Mouse (Mus musculus): ENCODE measurements at regions not wholly inside any gene's neighbourhood (a gene's known extent, or its start where the extent isn't known, plus 50 kb on each side); places are given as distances from the start of the nearest gene placed in this dataset.

DNA sequence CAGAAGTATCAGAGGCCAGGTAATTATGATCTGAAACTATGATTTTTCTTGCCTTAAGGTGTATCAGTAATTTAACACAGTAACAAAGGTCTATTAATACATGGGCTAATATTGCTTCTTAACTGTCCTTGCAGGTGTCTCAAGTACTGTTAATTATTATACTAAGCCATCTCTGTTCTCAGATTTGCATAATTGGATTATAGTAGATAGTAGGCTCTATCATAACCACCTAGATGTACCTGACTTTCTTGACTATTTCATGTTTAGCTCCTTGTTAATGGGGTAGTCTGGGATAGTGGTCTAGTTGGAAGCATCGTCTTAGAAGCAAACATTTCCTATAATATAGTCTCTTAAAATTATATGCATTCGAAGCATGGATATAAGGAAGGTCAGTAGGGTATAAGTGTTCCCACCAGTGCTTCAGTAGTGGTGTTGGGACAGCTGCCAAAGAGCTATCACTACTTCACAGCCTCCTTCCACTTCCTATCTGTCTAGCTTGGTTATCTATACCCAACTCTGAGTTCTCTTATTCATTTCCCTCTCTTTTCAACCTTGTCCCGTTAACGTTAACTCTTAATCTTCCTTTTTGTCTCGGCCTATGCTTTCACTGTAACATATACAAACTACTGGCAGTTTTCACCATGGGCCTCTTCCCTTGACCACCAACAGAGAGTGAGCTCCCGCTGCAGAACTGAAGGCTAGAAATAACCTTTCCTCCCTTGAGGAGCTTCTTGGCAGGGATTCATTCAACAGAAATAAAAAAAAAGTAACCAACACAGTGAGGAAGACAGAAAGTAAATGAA lies 630.9 kb upstream of the Lcorl start:
- Histone ChIP-seq H3K27ac (replicated peaks) (peak overlapping the region; percentile 50), H3K4me2 (no peak overlapping the region), H3K36me3 (no peaks in the 10 kb centered on the region), H3K9me3 (no peaks in the 10 kb centered on the region), H3K4me1 (peaks cover 14% of the 10 kb centered on the region), H3K9ac (no peak overlapping the region), H3K4me3 (no peak overlapping the region), H3K27me3 (replicated peaks) (no peaks in the 10 kb centered on the region)
- ATAC-seq (ENCODE audit: extremely low read depth, insufficient number of reproducible peaks, low FRiP score, low TSS enrichment), result no peak; the same call in 1 of the 2 replicates
- 27% methylated on average over 6 of the region's 6 CpGs for WGBS

GRCm38 (mm10) chr5:46486740-46487326 lies 629.4 kb upstream of the Lcorl start:
- no peaks in the 10 kb centered on the region for H3K9me3 ChIP-seq
- H3K4me3 ChIP-seq, result no peak overlapping the region
- H3K9ac ChIP-seq, result no peak overlapping the region
- no peak for ATAC-seq (ENCODE audit: extremely low read depth, insufficient number of reproducible peaks, low FRiP score, low TSS enrichment)
- H3K27me3 ChIP-seq (replicated peaks), result no peaks in the 10 kb centered on the region
- 77% methylated on average over 1 of the region's 1 CpGs for WGBS
- no peak overlapping the region for H3K27ac ChIP-seq (replicated peaks)
- no peaks in the 10 kb centered on the region for H3K36me3 ChIP-seq
- no peak overlapping the region for H3K4me2 ChIP-seq
- H3K4me1 ChIP-seq, result peaks cover 14% of the 10 kb centered on the region

DNA sequence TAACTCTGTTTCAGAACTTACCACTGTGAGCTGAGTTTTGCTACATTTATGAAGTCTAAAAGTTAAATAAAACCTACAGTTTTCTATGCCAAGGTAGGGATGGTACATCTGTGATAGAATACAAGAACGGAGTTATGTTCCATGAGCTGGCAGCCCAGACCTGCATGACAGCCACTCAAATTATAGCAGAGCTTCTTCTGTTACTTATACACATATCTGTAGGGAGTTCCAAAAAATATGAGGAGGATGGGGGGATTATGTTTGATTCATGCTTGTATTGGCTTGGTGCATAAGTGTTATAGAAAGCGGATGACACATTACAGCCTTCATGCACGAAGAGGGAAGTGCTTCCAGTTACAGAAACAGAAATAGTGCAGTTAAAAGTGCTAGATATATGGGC lies 598.9 kb upstream of the Lcorl start:
- 78% methylated on average over 3 of the region's 3 CpGs for WGBS
- ATAC-seq (ENCODE audit: extremely low read depth, insufficient number of reproducible peaks, low FRiP score, low TSS enrichment), result no peak
- H3K4me2 ChIP-seq, result no peak overlapping the region
- H3K9me3 ChIP-seq, result no peaks in the 10 kb centered on the region
- H3K27me3 ChIP-seq (replicated peaks), result no peaks in the 10 kb centered on the region
- no peak overlapping the region for H3K4me3 ChIP-seq
- no peak overlapping the region for H3K27ac ChIP-seq (replicated peaks)
- H3K4me1 ChIP-seq, result no peaks in the 10 kb centered on the region
- H3K36me3 ChIP-seq, result no peaks in the 10 kb centered on the region
- H3K9ac ChIP-seq, result no peak overlapping the region

DNA sequence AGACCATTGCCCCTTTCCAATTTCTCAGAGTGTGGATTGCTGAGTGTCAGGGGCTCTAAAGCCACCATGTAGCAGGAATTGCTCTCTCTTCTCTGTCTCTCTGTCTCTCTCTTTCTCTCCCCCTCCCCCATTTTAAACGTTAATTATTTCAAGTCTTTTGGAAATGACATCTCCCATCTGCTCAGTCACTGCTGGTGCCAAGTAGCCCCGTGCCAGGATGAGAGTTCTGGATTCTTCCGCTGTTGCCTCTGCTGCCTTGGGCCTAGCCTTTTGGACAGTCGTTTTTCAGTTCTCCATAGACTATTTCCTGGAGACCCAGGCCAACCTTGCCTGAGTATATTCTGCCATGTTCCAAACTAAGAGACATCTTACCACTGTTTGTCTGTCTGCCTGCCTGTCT lies 590.9 kb upstream of the Lcorl start:
- ATAC-seq (ENCODE audit: extremely low read depth, insufficient number of reproducible peaks, low FRiP score, low TSS enrichment), result no peak
- no peak overlapping the region for H3K4me3 ChIP-seq
- no peak overlapping the region for H3K27ac ChIP-seq (replicated peaks)
- WGBS, result 65% methylated on average over 4 of the region's 4 CpGs
- H3K4me1 ChIP-seq, result peaks cover 12% of the 10 kb centered on the region
- no peak overlapping the region for H3K9ac ChIP-seq
- H3K27me3 ChIP-seq (replicated peaks), result no peaks in the 10 kb centered on the region
- no peaks in the 10 kb centered on the region for H3K36me3 ChIP-seq
- no peaks in the 10 kb centered on the region for H3K9me3 ChIP-seq
- H3K4me2 ChIP-seq, result no peak overlapping the region

DNA sequence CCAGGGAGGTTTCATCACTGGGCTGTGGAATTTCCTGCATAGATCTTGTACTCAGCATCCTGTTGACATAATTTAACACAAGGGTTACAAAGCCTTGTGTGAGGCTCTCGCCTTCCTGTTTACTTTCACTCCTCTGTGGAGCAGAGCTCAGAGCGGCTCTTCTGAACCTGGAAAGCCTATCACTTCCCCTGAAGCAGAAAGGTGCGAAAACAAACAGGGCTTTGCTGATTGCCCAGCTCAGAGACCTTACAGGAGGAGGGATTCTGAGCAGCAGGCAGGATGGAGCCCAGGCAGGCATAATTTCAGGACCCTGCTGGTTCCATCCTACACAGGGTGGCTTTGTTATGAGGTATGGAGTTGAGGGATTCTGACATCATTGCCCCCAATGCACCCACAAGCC lies 588.4 kb upstream of the Lcorl start:
- H3K4me2 ChIP-seq, result peak overlapping the region; percentile 22
- no peaks in the 10 kb centered on the region for H3K9me3 ChIP-seq
- H3K36me3 ChIP-seq, result no peaks in the 10 kb centered on the region
- H3K4me1 ChIP-seq, result peaks cover 12% of the 10 kb centered on the region
- ATAC-seq (ENCODE audit: extremely low read depth, insufficient number of reproducible peaks, low FRiP score, low TSS enrichment), result no peak
- H3K9ac ChIP-seq, result 0 out of 2 replicates have a peak overlapping the region, but pooled peaks have one; percentile 33
- H3K4me3 ChIP-seq, result no peak overlapping the region
- WGBS, result 19% methylated on average over 3 of the region's 3 CpGs
- no peaks in the 10 kb centered on the region for H3K27me3 ChIP-seq (replicated peaks)
- H3K27ac ChIP-seq (replicated peaks), result no peak overlapping the region

DNA sequence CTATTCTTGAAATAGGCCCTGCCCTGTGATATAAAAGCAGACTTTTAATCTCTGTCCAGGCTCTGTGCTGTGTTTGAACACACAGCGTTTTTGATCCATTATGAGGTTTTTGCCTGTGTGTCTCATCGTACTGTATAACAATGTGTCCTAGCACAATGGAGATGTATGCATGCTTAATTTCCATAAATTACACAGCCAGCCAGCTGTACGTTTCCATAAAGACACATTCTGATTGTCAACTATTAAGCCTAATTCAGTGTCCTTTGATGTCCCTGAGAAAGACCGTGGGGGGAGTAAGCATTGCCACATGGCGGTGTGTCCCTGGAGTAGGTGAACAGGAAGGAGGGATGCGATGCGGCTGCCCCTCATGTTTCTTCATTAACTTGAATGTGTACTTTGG lies 587.7 kb upstream of the Lcorl start:
- peaks cover 12% of the 10 kb centered on the region for H3K4me1 ChIP-seq
- H3K27me3 ChIP-seq (replicated peaks), result no peaks in the 10 kb centered on the region
- no peak for ATAC-seq (ENCODE audit: extremely low read depth, insufficient number of reproducible peaks, low FRiP score, low TSS enrichment)
- peak overlapping the region; percentile 22 for H3K4me2 ChIP-seq
- H3K9ac ChIP-seq, result no peak overlapping the region
- WGBS, result 47% methylated on average over 7 of the region's 7 CpGs
- no peaks in the 10 kb centered on the region for H3K36me3 ChIP-seq
- H3K4me3 ChIP-seq, result no peak overlapping the region
- H3K27ac ChIP-seq (replicated peaks), result no peak overlapping the region
- peaks cover under 1% of the 10 kb centered on the region; the same call in 1 of the 2 replicates for H3K9me3 ChIP-seq

DNA sequence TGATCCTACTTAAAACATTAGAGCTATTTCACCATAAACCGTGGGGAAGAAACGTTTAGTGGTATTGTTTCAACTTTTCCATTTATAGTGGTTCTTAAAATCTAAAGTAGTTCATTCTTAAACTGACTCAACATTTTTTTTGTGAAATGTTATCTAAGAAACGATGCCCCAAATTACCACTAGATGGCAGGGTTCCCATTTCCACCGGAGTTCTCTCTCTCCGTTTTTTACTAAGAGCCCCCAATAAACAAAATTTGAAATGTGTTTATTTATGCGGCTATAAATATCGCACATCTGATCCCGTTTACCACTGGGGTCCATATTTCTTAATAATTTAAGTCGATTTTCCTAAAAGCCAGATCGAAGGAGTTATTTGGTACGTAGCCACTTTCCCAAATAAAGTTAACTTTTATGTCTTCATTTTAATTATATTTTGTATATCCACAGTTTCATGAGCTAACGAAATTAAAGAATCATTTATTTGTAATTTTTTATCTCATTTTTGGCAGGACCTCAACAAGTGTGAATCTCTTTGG lies 586.5 kb upstream of the Lcorl start:
- 13% methylated on average over 12 of the region's 12 CpGs for WGBS
- Histone ChIP-seq H3K4me1 (peaks cover 12% of the 10 kb centered on the region), H3K4me3 (peak overlapping the region; percentile 25; the same call in 1 of the 2 replicates), H3K27me3 (replicated peaks) (no peaks in the 10 kb centered on the region), H3K9ac (no peak overlapping the region), H3K27ac (replicated peaks) (no peak overlapping the region), H3K9me3 (peaks cover 3% of the 10 kb centered on the region; the same call in 1 of the 2 replicates), H3K36me3 (no peaks in the 10 kb centered on the region), H3K4me2 (peak overlapping the region; percentile 49)
- no peak for ATAC-seq (ENCODE audit: extremely low read depth, insufficient number of reproducible peaks, low FRiP score, low TSS enrichment)

GRCm38 (mm10) chr5:46442600-46443248 lies 585.3 kb upstream of the Lcorl start:
- Histone ChIP-seq H3K9me3 (peaks cover 3% of the 10 kb centered on the region; the same call in 1 of the 2 replicates), H3K9ac (no peak overlapping the region), H3K4me3 (no peak overlapping the region), H3K4me2 (no peak overlapping the region), H3K27ac (replicated peaks) (no peak overlapping the region), H3K36me3 (no peaks in the 10 kb centered on the region), H3K4me1 (peaks cover 12% of the 10 kb centered on the region), H3K27me3 (replicated peaks) (no peaks in the 10 kb centered on the region)
- 80% methylated on average over 6 of the region's 6 CpGs for WGBS
- no peak for ATAC-seq (ENCODE audit: extremely low read depth, insufficient number of reproducible peaks, low FRiP score, low TSS enrichment)

DNA sequence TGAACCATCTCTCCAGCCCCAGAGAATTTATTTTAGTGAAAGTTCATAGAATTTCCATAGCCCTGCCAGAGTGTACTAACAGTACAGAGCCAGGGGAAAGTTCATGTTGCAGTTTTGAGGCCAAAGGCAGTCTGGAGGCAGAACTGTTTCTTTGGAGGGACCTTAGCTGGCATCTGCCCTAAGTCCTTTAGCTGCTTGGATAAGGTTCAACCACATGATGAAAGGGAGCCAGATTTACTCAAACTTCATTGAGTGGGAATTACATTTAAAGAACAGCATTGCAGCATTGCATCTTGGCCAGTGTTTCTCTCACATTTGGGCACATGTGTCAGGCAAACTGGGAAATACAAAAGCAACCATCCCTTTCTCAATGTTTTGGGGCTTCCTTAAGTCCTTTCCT lies 584.3 kb upstream of the Lcorl start:
- H3K9ac ChIP-seq, result no peak overlapping the region
- H3K9me3 ChIP-seq, result peaks cover 3% of the 10 kb centered on the region; the same call in 1 of the 2 replicates
- H3K27ac ChIP-seq (replicated peaks), result no peak overlapping the region
- peaks cover 12% of the 10 kb centered on the region for H3K4me1 ChIP-seq
- no peak overlapping the region for H3K4me3 ChIP-seq
- H3K4me2 ChIP-seq, result no peak overlapping the region
- no peaks in the 10 kb centered on the region for H3K27me3 ChIP-seq (replicated peaks)
- no peak for ATAC-seq (ENCODE audit: extremely low read depth, insufficient number of reproducible peaks, low FRiP score, low TSS enrichment)
- no peaks in the 10 kb centered on the region for H3K36me3 ChIP-seq

DNA sequence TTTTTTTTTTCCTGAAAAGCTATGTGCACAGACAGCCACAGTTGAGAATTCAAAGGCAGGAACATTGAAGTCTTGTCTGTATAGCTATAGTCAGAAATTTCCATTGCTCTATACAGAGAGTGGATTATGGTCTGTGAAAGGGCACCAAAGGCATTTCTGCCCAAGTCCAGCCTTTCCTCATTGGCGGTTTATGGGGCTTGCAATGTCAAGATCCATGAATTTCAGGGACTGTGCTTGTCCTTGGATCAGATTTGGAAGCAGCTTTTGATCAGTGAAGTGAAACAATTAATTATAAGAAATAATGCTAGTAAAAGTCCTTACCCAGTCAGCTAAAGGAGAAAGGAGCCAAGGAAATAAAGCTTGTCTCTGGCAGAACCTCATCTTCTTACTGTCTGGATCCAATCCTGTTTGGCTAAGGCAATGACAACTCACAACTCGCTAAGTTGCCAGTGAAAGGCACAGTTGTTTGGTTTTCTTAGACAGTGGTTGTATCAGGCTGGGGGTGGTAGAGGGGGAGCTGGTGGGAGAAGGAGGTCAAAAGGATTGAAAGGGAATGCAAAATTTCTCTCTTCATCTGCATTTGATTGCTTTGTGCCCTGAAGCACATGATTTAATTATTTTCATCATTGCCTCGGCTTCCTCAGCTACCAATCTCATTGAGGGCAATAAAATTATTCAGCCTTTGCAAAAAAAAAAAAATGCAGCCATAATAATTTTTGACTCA lies 574.4 kb upstream of the Lcorl start:
- Histone ChIP-seq H3K4me3 (no peak overlapping the region), H3K27ac (replicated peaks) (no peak overlapping the region), H3K27me3 (replicated peaks) (no peaks in the 10 kb centered on the region), H3K4me1 (no peaks in the 10 kb centered on the region), H3K4me2 (no peak overlapping the region), H3K9ac (no peak overlapping the region), H3K9me3 (no peaks in the 10 kb centered on the region), H3K36me3 (no peaks in the 10 kb centered on the region)
- WGBS, result 68% methylated on average over 3 of the region's 3 CpGs
- ATAC-seq (ENCODE audit: extremely low read depth, insufficient number of reproducible peaks, low FRiP score, low TSS enrichment), result no peak

- no peak overlapping the region for H3K27ac ChIP-seq (replicated peaks)
- ATAC-seq (ENCODE audit: extremely low read depth, insufficient number of reproducible peaks, low FRiP score, low TSS enrichment), result no peak
- no peaks in the 10 kb centered on the region for H3K4me1 ChIP-seq
- no peaks in the 10 kb centered on the region for H3K36me3 ChIP-seq
- no peaks in the 10 kb centered on the region for H3K27me3 ChIP-seq (replicated peaks)
- H3K4me3 ChIP-seq, result no peak overlapping the region
- no peak overlapping the region for H3K9ac ChIP-seq
- no peak overlapping the region for H3K4me2 ChIP-seq
- WGBS, result 71% methylated on average over 3 of the region's 3 CpGs
- no peaks in the 10 kb centered on the region for H3K9me3 ChIP-seq
Measured at GRCm38 (mm10) chr5:46422738-46423137, 565.3 kb upstream of the Lcorl start.

All from heart, embryonic 13.5 days (tissue).